Mouse (Mus musculus): ENCODE measurements around the gene Igsf1. TPM values are rescaled to one million over a fixed set of nuclear protein-coding genes. Genes with fewer than 3 reads are reported as not detected.
A peak's percentile ranks its signal among the peaks of the same experiment; 100 is the strongest.

Igsf1 gene
- 10 to 100 TPM; 14.6 to 27.8 TPM for total RNA-seq (2021)
- long read RNA-seq, experiment 1, transcript Igsf1-204 (11 exons, 2,671 nt) = major isoform, 6 of 25 reads
- long read RNA-seq, experiment 1, partial matches to known transcripts = 13 of 25 reads
- long read RNA-seq, experiment 1, other reads (novel, unspliced or antisense) = 5 of 25 reads
- long read RNA-seq, experiment 2, transcript Igsf1-204 (11 exons, 2,671 nt) = major isoform, 5 of 38 reads
- long read RNA-seq, experiment 2, partial matches to known transcripts = 26 of 38 reads
- long read RNA-seq, experiment 2, other reads (novel, unspliced or antisense) = 7 of 38 reads

GRCm38 (mm10) chrX:49797213-49798019 is at the start of gene Igsf1:
TSS of gene Igsf1 (minus strand) at chrX:49797749.
- DNase-seq = peak; percentile 1 to 7
- intact Hi-C loops (cut with DNase I) = no loop called here

DNA sequence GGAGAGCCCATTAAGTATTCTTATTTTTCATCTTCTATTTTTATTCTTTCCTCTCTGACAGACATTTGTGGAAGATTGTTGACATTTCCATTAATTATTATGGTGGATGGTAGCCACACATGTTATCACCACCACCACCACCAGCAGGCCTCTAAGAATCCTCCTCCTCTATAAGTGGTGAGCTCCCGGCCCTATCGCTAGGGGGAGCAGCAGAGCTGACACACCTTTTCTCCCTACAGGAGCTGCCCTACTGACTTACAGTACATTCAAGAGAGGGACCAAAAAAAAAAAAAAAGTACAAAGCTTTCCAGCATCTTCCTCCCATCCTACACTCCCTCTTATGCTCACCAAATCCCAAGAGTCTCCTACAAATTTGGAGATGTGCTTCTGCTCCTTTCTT is 26.7 kb downstream of the Igsf1 start:
- DNase-seq = peak; percentile 2 to 17
- intact Hi-C loops (cut with DNase I) = no loop called here

DNA sequence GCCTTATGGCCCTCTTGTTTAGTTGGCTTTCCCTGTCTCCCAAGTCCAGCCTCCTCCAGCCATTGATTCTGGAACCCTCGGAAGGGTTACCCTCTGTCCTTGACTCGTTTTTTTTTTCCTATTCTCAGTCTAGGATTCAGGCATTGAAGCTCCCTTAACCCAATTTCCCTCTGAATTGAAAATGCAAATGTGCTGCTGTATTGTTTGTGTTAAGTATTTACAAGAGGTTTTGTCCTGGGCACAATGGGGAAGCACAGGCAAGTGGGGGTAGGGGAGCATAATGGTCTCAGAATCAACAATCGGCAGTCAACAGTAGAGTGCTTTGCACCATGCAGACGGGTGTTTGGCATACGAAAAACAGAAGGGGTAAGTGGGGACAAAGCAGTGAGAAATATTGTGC is 52.4 kb downstream of the Igsf1 start:
- intact Hi-C loops (cut with DNase I) = no loop called here
- DNase-seq = no peak

GRCm38 (mm10) chrX:49734959-49735358 is 62.6 kb downstream of the Igsf1 start, which contains the start of gene Olfr1321:
TSS of gene Olfr1321 (minus strand) at chrX:49735059.
- no peak for DNase-seq
- intact Hi-C loops (cut with DNase I) = no loop called here

Other genes starting within 250 kb of the Igsf1 start
- gene Olfr1320, start 125.4 kb downstream of the Igsf1 start, total RNA-seq (2021) = not detected
- not detected for gene Olfr1321, start 62.7 kb downstream of the Igsf1 start, total RNA-seq (2021)
- not detected for gene Olfr1322, start 93.7 kb upstream of the Igsf1 start, total RNA-seq (2021)
- not detected for gene Olfr1323, start 221.6 kb upstream of the Igsf1 start, total RNA-seq (2021)

Data from heart, postnatal 14 days (tissue).